Comparison of ENCODE assay signal across 9 mouse cellular contexts in the genomic region with DNA sequence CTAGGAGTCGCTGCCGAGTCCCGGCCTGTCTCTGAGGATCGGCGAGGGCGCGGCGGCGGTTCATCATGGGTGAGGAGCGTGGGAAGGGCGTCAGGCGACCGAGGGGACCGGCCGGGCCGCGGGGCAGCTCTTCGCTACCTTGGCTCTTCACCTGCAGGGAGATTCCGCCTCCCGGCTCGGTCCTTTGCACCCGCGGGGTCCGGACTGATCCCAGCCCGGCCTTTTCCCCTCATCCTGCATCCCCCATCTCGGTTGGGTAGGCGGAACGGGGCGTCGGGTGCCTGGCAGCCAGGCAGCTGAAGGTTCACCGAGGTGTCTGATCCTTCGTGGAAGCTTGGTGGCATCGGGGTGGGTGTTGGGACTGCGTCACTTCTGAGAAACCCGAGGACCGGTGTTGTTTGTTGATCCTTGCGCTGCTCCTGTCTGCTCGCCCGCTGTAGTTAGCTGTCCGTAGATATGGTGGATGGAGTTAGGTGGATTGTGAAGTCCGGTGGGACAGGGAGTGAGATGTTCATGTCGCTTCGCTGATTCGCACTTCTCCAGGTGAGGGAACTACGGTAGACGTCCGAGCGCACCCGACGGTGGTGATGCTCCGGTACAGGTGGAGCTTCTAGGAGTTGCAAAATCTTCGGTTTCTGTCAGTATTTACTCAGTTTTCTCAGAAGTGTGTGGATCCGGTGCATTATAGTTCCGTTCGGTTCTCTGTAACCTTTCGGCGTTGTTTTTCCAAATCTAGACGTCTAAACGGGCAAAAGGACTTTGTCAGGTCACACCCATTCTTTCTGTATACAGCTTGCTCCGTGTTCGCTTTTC. TPM values are rescaled to one million over a fixed set of nuclear protein-coding genes. Genes with fewer than 3 reads are reported as not detected.
DNase-seq lines count a peak whose midpoint lies in the region; ATAC-seq lines count a peak whose summit lies in the region.
"Had no signal": no experiment of that assay in that cellular context is flagged by ENCODE, and none has a peak within 500 bp of the region (broad histone marks: within the 10 kb centered on the region; RNA-seq: fewer than 3 reads in every experiment).

No protein-coding gene starts in this region.

- peak overlapping the region; percentile 91 for H3K27ac ChIP-seq in hindbrain, embryonic 10.5 days

- WGBS in hindbrain, embryonic 10.5 days = 3% methylated on average over 61 of the region's 61 CpGs

- no peak for DNase-seq in cerebellum, postnatal 14 days
- peak; percentile 25 for DNase-seq in right cerebral cortex, postnatal 14 days
- DNase-seq in right cerebral cortex, adult 18-20 months = no peak
- DNase-seq in hindbrain, embryonic 10.5 days (ENCODE audit: low spot score) = no peak
- DNase-seq in adrenal gland, adult 2 months = no peak
- no peak for DNase-seq in T-cell, adult 2 months (ENCODE audit: low spot score)

- peak overlapping the region; percentile 97 for H3K4me3 ChIP-seq in hindbrain, embryonic 10.5 days
- peak overlapping the region; percentile 90 for H3K4me3 ChIP-seq in megakaryocyte, embryonic 14.5 days (replicated peaks)

- peaks cover 22% of the 10 kb centered on the region for H3K36me3 ChIP-seq in hindbrain, embryonic 10.5 days
- peaks cover 21% of the 10 kb centered on the region for H3K36me3 ChIP-seq in megakaryocyte, embryonic 14.5 days (replicated peaks; ENCODE audit: low read length)

- H3K27me3 ChIP-seq in hindbrain, embryonic 10.5 days (ENCODE audit: insufficient read depth, poor library complexity, severe bottlenecking) = no peaks in the 10 kb centered on the region
- H3K27me3 ChIP-seq in megakaryocyte, embryonic 14.5 days (replicated peaks) = no peaks in the 10 kb centered on the region

- H3K4me1 ChIP-seq in hindbrain, embryonic 10.5 days (replicated peaks) = peaks cover 18% of the 10 kb centered on the region
- H3K4me1 ChIP-seq in megakaryocyte, embryonic 14.5 days = peaks cover 27% of the 10 kb centered on the region

- ATAC-seq in cerebellum, adult (ENCODE audit: insufficient number of reproducible peaks, low FRiP score, low TSS enrichment) = peak; percentile 23

- H3K9me3 ChIP-seq in hindbrain, embryonic 10.5 days = no peaks in the 10 kb centered on the region
- H3K9me3 ChIP-seq in megakaryocyte, embryonic 14.5 days = no peaks in the 10 kb centered on the region

RNA-seq across cellular contexts. Expression of a gene that starts 1.0 kb away (rescaled TPM):
- 143 and 160 TPM in 2 replicates for polyA plus RNA-seq in hindbrain, embryonic 10.5 days (2016; fragmentation: Nextera tagmentation; extraction: Ambion mirVana)
- 6.0 and 25.2 TPM in 2 replicates for polyA plus RNA-seq in megakaryocyte, embryonic 14.5 days (2012; ENCODE audit: insufficient read depth, low replicate concordance)
- 100 to 1,000 TPM in 1 of 2 experiments, 10 to 100 TPM in 1; 98.5 to 103 TPM for total RNA-seq in adrenal gland, adult 2 months (2021)
- 20.3 and 28.1 TPM in 2 replicates for polyA plus RNA-seq in adrenal gland, adult 2 months (2012; rRNA removed)

RNA-seq across cellular contexts. Expression of a gene that starts 46.9 kb away (rescaled TPM):
- not detected in 2 replicates for polyA plus RNA-seq in hindbrain, embryonic 10.5 days (2016; fragmentation: Nextera tagmentation; extraction: Ambion mirVana)
- not detected in 2 replicates for polyA plus RNA-seq in megakaryocyte, embryonic 14.5 days (2012; ENCODE audit: insufficient read depth, low replicate concordance)
- under 1 TPM; 0.28 to 0.78 TPM for total RNA-seq in adrenal gland, adult 2 months (2021)
- 0.09 and 0.21 TPM in 2 replicates for polyA plus RNA-seq in adrenal gland, adult 2 months (2012; rRNA removed)
- total RNA-seq: layer of hippocampus, postnatal 14 days had no signal
